Mouse (Mus musculus) C2C12 (cell line): ENCODE measurements around the gene Ptprf. TPM values are rescaled to one million over a fixed set of nuclear protein-coding genes. Genes with fewer than 3 reads are reported as not detected.

Source experiments
- H3K27me3 ChIP-seq: one replicate; pipeline ENCODE4 v1.6.1; 2011; ENCODE audit not compliant: control insufficient read depth, insufficient read depth, insufficient read length
- H3K36me3 ChIP-seq: one replicate; pipeline ENCODE4 v1.6.1; 2011; ENCODE audit not compliant: control insufficient read depth, insufficient read depth
- H3K4me3 ChIP-seq: one replicate; pipeline ENCODE4 v1.5.1; 2011; ENCODE audit warnings: mild to moderate bottlenecking, control low read depth; ENCODE audit not compliant: poor library complexity, insufficient read depth, severe bottlenecking
- H3K79me2 ChIP-seq: one replicate; pipeline ENCODE4 v1.6.1; 2011; ENCODE audit not compliant: control insufficient read depth, insufficient read depth
- H3K79me3 ChIP-seq: one replicate; pipeline ENCODE4 v1.6.1; 2011; ENCODE audit warnings: low read depth, control low read depth
- H3ac ChIP-seq: one replicate; pipeline ENCODE3; 2011; ENCODE audit warnings: low read depth; ENCODE audit not compliant: control insufficient read depth, insufficient read length
- CEBPB ChIP-seq: IDR thresholded peaks from one replicate; pipeline ENCODE4 v1.6.1; 2011; ENCODE audit warnings: low read depth, mild to moderate bottlenecking, control low read depth, moderate library complexity
- CTCF ChIP-seq: IDR thresholded peaks from one replicate; pipeline ENCODE4 v1.5.1; 2011; ENCODE audit not compliant: control insufficient read depth, insufficient read depth, insufficient read length
- FOSL1 ChIP-seq: IDR thresholded peaks from one replicate; pipeline ENCODE4 v1.8.0; 2011; ENCODE audit warnings: mild to moderate bottlenecking, low read length; ENCODE audit not compliant: poor library complexity, insufficient read depth, severe bottlenecking
- MAX ChIP-seq: IDR thresholded peaks from one replicate; pipeline ENCODE4 v1.6.1; 2011; ENCODE audit warnings: mild to moderate bottlenecking, control low read depth
- MYOD1 ChIP-seq: IDR thresholded peaks from one replicate; pipeline ENCODE4 v1.6.1; 2011; ENCODE audit warnings: low read depth; ENCODE audit not compliant: control insufficient read depth, insufficient read length
- MYOG ChIP-seq: IDR thresholded peaks from one replicate; pipeline ENCODE4 v1.6.1; 2011; ENCODE audit not compliant: control insufficient read depth, insufficient read length; ENCODE audit errors: extremely low read depth
- USF1 ChIP-seq: IDR thresholded peaks from one replicate; pipeline ENCODE4 v1.6.1; 2011; ENCODE audit warnings: low read depth, mild to moderate bottlenecking, control low read depth, moderate library complexity
- polyA plus RNA-seq: library from polyadenylated mRNA; unstranded; fragments of >200 nt; fragmentation: generic; extraction: Trizol; gene quantifications from one replicate; pipeline ENCODE4 v1.2.1, GENCODE M21; 2012; ENCODE audit warnings: missing spikeins

The Ptprf gene
- polyA plus RNA-seq, 1 experiment, result 1.6 TPM

DNA sequence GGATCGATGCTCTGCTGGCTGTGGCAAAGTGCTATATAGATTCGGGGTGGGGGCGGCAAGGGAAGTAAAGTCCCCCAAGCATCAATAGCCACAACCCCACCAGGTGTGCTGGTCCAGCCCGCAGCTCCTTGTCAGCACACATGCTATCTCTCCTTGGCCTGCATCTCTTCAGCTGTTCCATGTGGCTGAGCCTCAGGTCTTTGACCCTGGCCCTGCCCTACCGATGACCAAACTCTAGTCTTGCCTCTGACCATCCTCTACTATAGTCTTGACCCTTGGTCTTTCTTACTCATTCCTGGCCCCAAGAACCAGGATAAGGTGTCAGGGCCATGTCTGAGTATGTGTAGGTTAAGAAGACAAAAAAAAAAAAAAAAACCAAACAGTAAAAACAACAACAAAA is 33.2 kb downstream of the Ptprf start:
- no peaks in the 10 kb centered on the region for H3K36me3 ChIP-seq
- H3K79me2 ChIP-seq, result no peaks in the 10 kb centered on the region
- TF ChIP-seq CTCF (no peak), MAX (no peak), CEBPB (no peak), USF1 (no peak), FOSL1 (no peak), MYOG (no peak), MYOD1 (no peak)
- H3K4me3 ChIP-seq, result no peak overlapping the region
- H3K79me3 ChIP-seq, result no peaks in the 10 kb centered on the region
- no peak overlapping the region for H3ac ChIP-seq
- peaks cover 16% of the 10 kb centered on the region for H3K27me3 ChIP-seq

DNA sequence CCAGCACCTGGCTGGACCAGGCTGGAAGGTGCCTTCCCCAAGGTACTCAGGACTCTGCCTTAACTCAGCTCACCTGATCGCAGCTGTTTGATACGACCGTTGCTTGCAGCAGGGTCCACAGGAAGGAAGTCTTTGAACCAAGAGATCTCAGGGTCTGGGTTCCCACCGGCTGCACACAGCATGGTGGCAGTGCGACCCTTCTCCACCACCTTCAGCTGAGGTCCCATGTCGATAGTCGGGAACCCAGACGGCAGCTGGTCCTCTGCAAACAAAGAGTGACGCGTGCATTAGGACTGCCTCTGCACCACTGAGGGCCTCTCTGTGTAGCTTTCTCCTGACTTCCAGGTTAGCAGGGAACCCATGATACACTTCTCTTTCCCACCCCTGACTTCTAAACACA is 33.8 kb downstream of the Ptprf start:
- H3K27me3 ChIP-seq, result peaks cover 12% of the 10 kb centered on the region

DNA sequence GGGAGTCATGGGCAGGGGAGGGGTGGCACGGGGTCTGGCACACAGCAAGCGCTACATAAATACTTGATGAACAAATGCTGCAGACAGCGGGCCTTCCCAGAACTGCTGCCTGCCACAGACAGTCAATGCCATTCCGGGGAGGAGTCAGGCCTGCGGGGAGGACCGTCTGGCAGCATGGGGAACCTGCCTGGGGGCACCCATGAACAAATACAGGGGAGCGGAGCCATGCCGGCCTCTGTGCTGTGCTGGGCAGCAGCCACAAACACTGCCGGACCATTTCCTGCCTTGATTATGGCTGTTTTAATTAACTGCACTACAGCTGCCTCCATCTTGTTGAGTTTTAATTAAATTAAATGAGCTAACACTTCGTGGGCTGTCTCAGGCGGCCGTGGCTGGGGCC is 35.0 kb downstream of the Ptprf start:
- Histone ChIP-seq H3K79me2 (no peaks in the 10 kb centered on the region), H3K27me3 (peaks cover 9% of the 10 kb centered on the region), H3K36me3 (no peaks in the 10 kb centered on the region), H3K79me3 (no peaks in the 10 kb centered on the region), H3ac (no peak overlapping the region), H3K4me3 (no peak overlapping the region)
- TF ChIP-seq MYOD1, result no peak
- TF ChIP-seq USF1, result no peak
- TF ChIP-seq CTCF, result no peak
- no peak for TF ChIP-seq MYOG
- TF ChIP-seq MAX, result no peak
- TF ChIP-seq CEBPB, result no peak
- no peak for TF ChIP-seq FOSL1

More for the DNA sequence above, 33.8 kb downstream of the Ptprf start:
- Histone ChIP-seq H3K4me3 (no peak overlapping the region), H3K36me3 (no peaks in the 10 kb centered on the region), H3ac (no peak overlapping the region), H3K79me2 (no peaks in the 10 kb centered on the region), H3K79me3 (no peaks in the 10 kb centered on the region)
- no peak for TF ChIP-seq MYOD1
- TF ChIP-seq CEBPB, result no peak
- TF ChIP-seq MAX, result no peak

DNA sequence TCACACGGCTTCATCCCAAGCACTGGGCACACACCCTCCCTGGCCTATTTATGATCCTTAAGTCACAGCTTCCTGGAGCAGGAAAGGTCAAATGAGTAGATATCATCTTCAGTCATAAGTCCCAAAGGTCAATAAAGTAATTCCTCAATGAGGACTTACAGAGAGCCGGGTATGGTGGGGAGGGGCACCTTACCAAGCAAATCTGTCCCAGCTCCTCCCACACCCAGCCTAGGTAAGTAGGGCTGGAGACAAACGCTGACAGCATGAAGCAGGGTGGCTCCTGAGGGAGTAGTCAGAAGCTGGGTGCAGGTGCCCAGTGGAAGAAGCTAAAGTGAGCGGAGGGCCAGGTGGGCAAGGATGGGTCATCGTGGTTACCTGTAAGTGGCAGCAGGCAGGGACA is 36.3 kb downstream of the Ptprf start:
- H3K4me3 ChIP-seq, result no peak overlapping the region
- H3K79me3 ChIP-seq, result no peaks in the 10 kb centered on the region
- no peak overlapping the region for H3ac ChIP-seq
- H3K27me3 ChIP-seq, result peaks cover 7% of the 10 kb centered on the region
- no peaks in the 10 kb centered on the region for H3K79me2 ChIP-seq
- H3K36me3 ChIP-seq, result no peaks in the 10 kb centered on the region
- TF ChIP-seq CTCF (no peak), MYOD1 (no peak), USF1 (no peak), FOSL1 (no peak)

DNA sequence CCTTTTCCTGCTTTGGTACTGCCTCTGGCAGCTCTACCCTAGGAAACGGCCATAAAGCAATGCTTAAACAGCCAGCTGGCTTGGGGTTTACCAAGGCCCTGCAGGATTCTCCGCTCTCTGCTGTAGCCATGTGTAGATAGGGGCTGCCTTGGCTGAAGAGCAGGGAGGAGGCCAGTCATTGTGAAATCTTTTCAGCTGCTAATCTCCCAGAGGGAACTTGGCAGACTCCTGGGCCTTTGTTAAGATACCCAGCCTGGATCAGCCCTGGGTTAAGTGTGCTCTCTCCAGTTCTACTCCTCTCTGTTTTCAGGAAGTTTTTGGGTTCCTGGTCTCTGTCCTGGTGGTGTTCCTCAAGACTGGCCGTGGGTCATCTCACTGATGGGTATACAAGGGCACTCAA is 43.9 kb downstream of the Ptprf start:
- Histone ChIP-seq H3ac (no peak overlapping the region), H3K4me3 (no peak overlapping the region), H3K79me2 (no peaks in the 10 kb centered on the region), H3K36me3 (no peaks in the 10 kb centered on the region), H3K79me3 (no peaks in the 10 kb centered on the region), H3K27me3 (peaks cover 4% of the 10 kb centered on the region)
- no peak for TF ChIP-seq MYOD1
- TF ChIP-seq CEBPB, result no peak
- TF ChIP-seq CTCF, result no peak
- TF ChIP-seq FOSL1, result no peak
- no peak for TF ChIP-seq MYOG
- TF ChIP-seq USF1, result no peak
- no peak for TF ChIP-seq MAX

DNA sequence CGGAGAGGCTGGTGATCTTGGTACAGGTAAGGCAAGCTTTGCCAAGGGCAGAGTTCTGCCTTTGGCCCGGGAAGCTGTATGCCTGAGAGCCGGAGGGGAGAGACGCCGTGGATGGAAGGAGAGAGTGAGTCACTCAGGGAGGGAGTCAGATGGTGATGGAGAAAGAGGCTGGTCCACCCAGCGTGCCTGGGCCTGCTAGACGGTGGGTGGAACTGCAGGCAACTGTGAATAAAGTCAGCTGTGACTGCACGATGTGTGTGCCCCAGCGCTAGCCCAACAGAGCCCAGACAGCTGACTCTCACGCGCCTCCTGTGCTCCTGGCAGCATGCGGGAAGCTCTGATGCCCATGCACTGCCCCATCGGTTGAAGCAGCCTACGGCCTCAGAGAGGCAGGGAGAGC is 45.4 kb downstream of the Ptprf start:
- no peaks in the 10 kb centered on the region for H3K79me3 ChIP-seq
- no peaks in the 10 kb centered on the region for H3K36me3 ChIP-seq
- no peaks in the 10 kb centered on the region for H3K79me2 ChIP-seq
- TF ChIP-seq MYOD1 (no peak), MAX (no peak), USF1 (no peak)
- peaks cover 4% of the 10 kb centered on the region for H3K27me3 ChIP-seq
- no peak overlapping the region for H3K4me3 ChIP-seq
- H3ac ChIP-seq, result no peak overlapping the region
